Mouse (Mus musculus): ENCODE measurements around the gene Sgsh. TPM values are rescaled to one million over a fixed set of nuclear protein-coding genes. Genes with fewer than 3 reads are reported as not detected.
"Not testable (repeated sequence)": the region's sequence is repeated elsewhere in the genome, so short reads cannot be mapped to it uniquely, and the experiment has no call there.

The Sgsh gene
- total RNA-seq (2021), result 1 to 10 TPM; 3.9 to 4.1 TPM
- long read RNA-seq, experiment 1, full-length matches to known transcripts, result 5 of 8 reads
- long read RNA-seq, experiment 1, partial matches to known transcripts, result 0 of 8 reads
- long read RNA-seq, experiment 1, other reads (novel, unspliced or antisense), result 3 of 8 reads
- long read RNA-seq, experiment 2, full-length matches to known transcripts, result 1 of 5 reads
- long read RNA-seq, experiment 2, partial matches to known transcripts, result 1 of 5 reads
- long read RNA-seq, experiment 2, other reads (novel, unspliced or antisense), result 3 of 5 reads

- DNase-seq (ENCODE audit: low spot score in 2 of 2), result peak; percentile 80 to 81
Observed at GRCm38 (mm10) chr11:119355443-119356385, at the start of gene Sgsh, which contains the start of gene Slc26a11. Sgsh (minus strand) TSS chr11:119355536. Slc26a11 (plus strand) TSS chr11:119355557.

- no peak for DNase-seq (ENCODE audit: low spot score in 2 of 2)
Observed at GRCm38 (mm10) chr11:119404627-119405026, 49.3 kb upstream of the Sgsh start.

DNA sequence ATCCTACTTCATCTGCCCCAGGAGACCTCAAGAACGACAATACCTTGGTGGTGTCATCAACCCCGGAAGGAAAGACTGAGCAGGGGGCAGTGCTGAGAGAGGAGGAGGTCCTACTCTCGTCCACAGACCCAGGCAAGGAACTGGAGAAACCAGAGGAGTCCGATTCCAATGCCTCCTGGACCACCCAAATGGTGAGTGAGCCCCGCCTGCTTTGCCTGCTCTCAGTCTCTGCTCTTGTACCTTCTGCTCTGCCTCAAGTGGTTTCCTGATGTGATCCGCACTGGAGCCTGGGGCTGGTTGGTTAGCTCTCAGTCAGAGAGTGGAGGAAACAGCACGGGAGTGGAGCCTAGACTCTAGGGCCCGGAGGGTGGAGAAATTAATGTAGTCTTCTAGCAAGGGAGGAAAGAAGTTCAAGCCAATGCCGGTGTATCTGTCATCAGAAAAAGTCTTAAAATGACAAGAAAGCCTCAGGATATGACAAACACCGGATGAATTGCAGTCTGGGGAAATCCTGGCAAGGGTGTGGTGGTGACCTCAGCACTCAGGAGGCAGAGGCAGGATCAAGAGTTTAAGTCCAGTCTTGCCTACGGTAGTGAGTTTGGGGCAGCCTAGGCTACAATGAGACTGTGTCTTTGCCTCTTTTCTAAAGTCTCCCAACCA, 47.3 kb upstream of the Sgsh start:
- no peak for DNase-seq (ENCODE audit: low spot score in 2 of 2)

DNA sequence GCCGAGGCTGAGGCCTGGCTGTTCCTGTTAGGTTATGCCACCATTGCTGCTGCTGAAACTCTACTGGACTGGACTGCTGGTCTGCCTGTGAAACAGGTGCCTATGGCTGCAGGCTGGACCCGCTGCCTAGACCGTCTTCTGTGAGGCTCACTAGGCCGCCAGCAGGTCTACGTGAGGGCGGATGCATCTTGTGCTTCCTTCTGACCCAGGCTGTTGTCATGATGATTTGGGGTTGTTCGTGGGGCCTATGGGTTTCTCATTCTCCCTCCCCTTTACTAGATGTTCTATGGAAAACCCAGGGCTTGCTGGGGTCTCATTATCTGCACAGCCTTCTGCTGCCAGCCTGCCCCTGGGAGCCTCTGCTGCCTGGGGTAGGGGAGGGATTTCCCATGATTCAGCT, 41.1 kb upstream of the Sgsh start:
- DNase-seq (ENCODE audit: low spot score in 2 of 2), result no peak

- no peak for DNase-seq (ENCODE audit: low spot score in 2 of 2)
Observed at GRCm38 (mm10) chr11:119395931-119396330, 40.6 kb upstream of the Sgsh start.

GRCm38 (mm10) chr11:119395394-119395793, 40.1 kb upstream of the Sgsh start:
- DNase-seq (ENCODE audit: low spot score in 2 of 2), result no peak

GRCm38 (mm10) chr11:119394210-119394609, 38.9 kb upstream of the Sgsh start:
- no peak for DNase-seq (ENCODE audit: low spot score in 2 of 2)

GRCm38 (mm10) chr11:119393483-119393804, 38.1 kb upstream of the Sgsh start:
- DNase-seq (ENCODE audit: low spot score in 2 of 2), result no peak

- peak; percentile 23 to 24 for DNase-seq (ENCODE audit: low spot score in 2 of 2)
Observed at GRCm38 (mm10) chr11:119392800-119393482, 37.6 kb upstream of the Sgsh start, which contains the start of gene Rnf213. Rnf213 (plus strand) TSS chr11:119393100.

GRCm38 (mm10) chr11:119392001-119392614, 36.8 kb upstream of the Sgsh start:
- DNase-seq (ENCODE audit: low spot score in 2 of 2), result no peak

- DNase-seq (ENCODE audit: low spot score in 2 of 2), result no peak
Observed at GRCm38 (mm10) chr11:119391386-119392000, 36.2 kb upstream of the Sgsh start.

DNA sequence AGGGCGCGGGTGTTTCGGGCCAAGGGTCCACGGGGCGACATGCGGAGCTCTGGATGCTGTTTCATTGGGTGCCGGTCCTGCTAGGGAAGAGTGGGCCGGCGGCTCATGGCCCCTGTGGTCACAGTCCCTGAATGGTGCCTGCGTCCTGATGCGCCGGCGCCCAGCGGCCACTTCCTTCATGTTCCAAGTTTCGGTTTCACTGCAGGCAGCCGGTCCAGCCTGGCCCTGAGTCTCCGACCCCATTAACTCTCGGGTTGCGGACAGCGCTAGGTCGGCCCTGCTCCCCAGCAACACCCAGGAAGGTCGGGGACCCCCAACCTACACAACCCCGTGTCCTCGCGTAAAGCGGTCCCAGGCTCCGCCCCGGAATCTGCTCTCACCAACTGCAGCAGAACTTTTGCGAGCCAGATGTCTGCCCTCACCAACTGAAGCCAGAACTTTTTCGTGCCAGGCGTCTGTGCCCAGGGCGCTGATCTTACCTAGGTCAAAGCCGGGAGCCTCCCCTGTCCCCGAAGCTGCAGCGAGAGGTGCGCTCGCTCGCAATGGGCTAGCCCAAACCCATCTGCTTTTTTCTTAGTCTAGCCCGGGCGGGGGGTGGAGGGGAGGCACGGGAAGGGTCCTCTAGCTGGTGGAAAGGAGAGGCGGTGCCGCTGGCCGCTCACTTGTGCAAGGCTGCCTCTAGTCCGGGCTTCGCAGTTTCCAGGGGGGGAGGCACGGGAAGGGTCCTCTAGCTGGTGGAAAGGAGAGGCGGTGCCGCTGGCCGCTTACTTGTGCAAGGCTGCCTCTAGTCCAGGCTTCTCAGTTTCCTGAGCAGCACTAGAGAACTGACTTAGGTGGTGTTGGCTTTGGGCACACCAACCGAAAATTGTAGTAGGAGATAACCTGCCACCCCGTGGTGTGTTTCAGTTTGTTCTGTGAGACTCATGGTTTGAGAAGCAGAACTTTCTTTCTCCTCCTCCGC, 35.2 kb upstream of the Sgsh start:
- DNase-seq (ENCODE audit: low spot score in 2 of 2), result peak; percentile 20 to 44

DNA sequence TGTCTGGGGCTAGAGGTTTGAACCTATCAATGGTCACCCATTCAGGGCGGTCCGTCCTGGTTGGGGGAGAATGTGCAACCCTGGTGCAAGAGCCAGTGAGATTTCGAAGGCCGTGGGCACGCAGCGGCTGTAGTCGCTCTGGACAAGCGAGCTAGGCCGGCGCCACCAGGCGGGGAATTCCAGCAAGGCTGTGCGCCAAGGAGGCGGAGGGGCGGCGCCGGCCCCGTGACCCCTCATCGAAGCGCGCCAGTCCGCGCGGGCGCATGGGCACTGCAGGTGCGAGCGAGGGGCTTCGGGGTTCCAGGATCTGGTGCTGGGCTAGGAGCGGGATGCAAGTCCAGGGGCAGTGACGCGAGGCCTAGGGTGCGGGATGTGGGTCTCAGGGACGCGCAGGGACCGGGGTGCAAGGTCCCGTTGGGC, 34.5 kb upstream of the Sgsh start:
- DNase-seq (ENCODE audit: low spot score in 2 of 2), result peak; percentile 44 to 54

GRCm38 (mm10) chr11:119387273-119387672, 31.9 kb upstream of the Sgsh start:
- not testable (repeated sequence) for DNase-seq (ENCODE audit: low spot score in 2 of 2)

GRCm38 (mm10) chr11:119386306-119386705, 31.0 kb upstream of the Sgsh start:
- no peak for DNase-seq (ENCODE audit: low spot score in 2 of 2)

- no peak for DNase-seq (ENCODE audit: low spot score in 2 of 2)
Observed at GRCm38 (mm10) chr11:119384904-119385303, 29.6 kb upstream of the Sgsh start.

- no peak for DNase-seq (ENCODE audit: low spot score in 2 of 2)
Observed at GRCm38 (mm10) chr11:119382338-119382850, 27.1 kb upstream of the Sgsh start.

GRCm38 (mm10) chr11:119381631-119382337, 26.4 kb upstream of the Sgsh start:
- DNase-seq (ENCODE audit: low spot score in 2 of 2), result no peak
